In the genomic region with DNA sequence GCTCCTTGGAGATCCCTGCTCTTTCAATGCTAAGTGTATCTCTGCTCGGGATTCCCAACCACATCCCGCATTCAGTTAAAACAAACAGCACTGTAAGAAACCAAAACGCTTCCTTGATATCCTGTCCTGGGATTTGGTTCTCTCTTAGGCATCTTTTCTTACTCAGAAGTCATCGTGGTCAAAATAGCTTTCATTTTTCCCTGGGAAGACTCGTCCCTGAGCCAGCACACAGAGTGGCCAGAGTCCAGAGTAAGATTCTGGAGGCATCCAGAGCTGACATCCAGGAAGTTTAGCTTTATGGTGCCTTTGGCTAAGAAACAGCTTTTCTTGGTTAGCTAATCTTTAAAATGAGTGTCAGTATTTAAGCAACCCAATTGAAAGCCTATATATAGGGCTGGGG, we compare ENCODE assay signal across 26 mouse cellular contexts. TPM values are rescaled to one million over a fixed set of nuclear protein-coding genes. Genes with fewer than 3 reads are reported as not detected.
A peak's percentile ranks its signal among the peaks of the same experiment; 100 is the strongest.
DNase-seq lines count a peak whose midpoint lies in the region; ATAC-seq and TF ChIP-seq lines count a peak whose summit lies in the region.
"Had no signal": no experiment of that assay in that cellular context is flagged by ENCODE, and none has a peak within 500 bp of the region (broad histone marks: within the 10 kb centered on the region; RNA-seq: fewer than 3 reads in every experiment).

No protein-coding gene starts in this region.

- intact Hi-C loops in heart, postnatal 14 days (cut with DNase I) = no loop called here

- no peak overlapping the region for H3K4me3 ChIP-seq in lung, embryonic 14.5 days (ENCODE audit: low read depth, low read length)
- no peak overlapping the region for H3K4me3 ChIP-seq in midbrain, embryonic 16.5 days (ENCODE audit: low read depth, low read length)
- H3K4me3 ChIP-seq in midbrain, embryonic 11.5 days (ENCODE audit: low read depth, low read length) = no peak overlapping the region
- H3K4me3 ChIP-seq: embryonic facial prominence, embryonic 13.5 days; forebrain, embryonic 13.5 days; hindbrain, embryonic 15.5 days had no signal

- no peak for ATAC-seq in lung, embryonic 14.5 days (ENCODE audit: insufficient read depth)
- no peak for ATAC-seq in midbrain, embryonic 16.5 days
- no peak for ATAC-seq in midbrain, embryonic 11.5 days (ENCODE audit: low FRiP score)
- ATAC-seq: forebrain, embryonic 13.5 days had no signal

- peak; percentile 51 for DNase-seq in heart, adult 11 months
- no peak for DNase-seq in heart, postnatal 14 days
- peak; percentile 36 for DNase-seq in lung, embryonic 14.5 days
- DNase-seq in lung, postnatal 25 days (ENCODE audit: low spot score) = no peak
- DNase-seq in midbrain, embryonic 11.5 days (ENCODE audit: low spot score, missing footprints) = no peak
- no peak for DNase-seq in layer of hippocampus, adult 9-10 months (ENCODE audit: low spot score)
- DNase-seq: adrenal gland, postnatal 10 days; cerebellum, adult 11 months; cerebellum, adult 8-10 months; cerebellum, postnatal 25 days; gastrocnemius, postnatal 36 days; heart, postnatal 36 days had no signal

- 44% methylated on average over 5 of the region's 5 CpGs for WGBS in lung, embryonic 14.5 days
- 67% methylated on average over 5 of the region's 5 CpGs for WGBS in midbrain, embryonic 16.5 days
- WGBS in midbrain, embryonic 11.5 days = 78% methylated on average over 5 of the region's 5 CpGs

- 0 out of 2 replicates have a peak overlapping the region, but pooled peaks have one; percentile 6 for H3K27ac ChIP-seq in lung, embryonic 14.5 days (ENCODE audit: low read depth)
- H3K27ac ChIP-seq in midbrain, embryonic 16.5 days (ENCODE audit: low read length) = 0 out of 2 replicates have a peak overlapping the region, but pooled peaks have one; percentile 14
- no peak overlapping the region for H3K27ac ChIP-seq in midbrain, embryonic 11.5 days (ENCODE audit: low read depth, low read length)
- H3K27ac ChIP-seq: embryonic facial prominence, embryonic 13.5 days; forebrain, embryonic 13.5 days; hindbrain, embryonic 15.5 days had no signal

- H3K4me2 ChIP-seq in lung, embryonic 14.5 days = no peak overlapping the region
- H3K4me2 ChIP-seq in midbrain, embryonic 16.5 days (ENCODE audit: low read length) = no peak overlapping the region
- no peak overlapping the region for H3K4me2 ChIP-seq in midbrain, embryonic 11.5 days
- H3K4me2 ChIP-seq: embryonic facial prominence, embryonic 13.5 days; forebrain, embryonic 13.5 days; heart, embryonic 11.5 days; hindbrain, embryonic 15.5 days had no signal

- H3K9me3 ChIP-seq in lung, embryonic 14.5 days (ENCODE audit: low read depth, low read length) = no peaks in the 10 kb centered on the region
- no peaks in the 10 kb centered on the region for H3K9me3 ChIP-seq in midbrain, embryonic 16.5 days (replicated peaks; ENCODE audit: control insufficient read depth, low read length, poor library complexity, severe bottlenecking)
- no peaks in the 10 kb centered on the region for H3K9me3 ChIP-seq in midbrain, embryonic 11.5 days (ENCODE audit: control insufficient read depth, low read length)
- H3K9me3 ChIP-seq: embryonic facial prominence, embryonic 13.5 days; forebrain, embryonic 13.5 days; hindbrain, embryonic 15.5 days had no signal

- no peaks in the 10 kb centered on the region for H3K36me3 ChIP-seq in lung, embryonic 14.5 days (ENCODE audit: insufficient read depth)
- H3K36me3 ChIP-seq in midbrain, embryonic 16.5 days (ENCODE audit: control insufficient read depth, insufficient read depth, low read length) = no peaks in the 10 kb centered on the region
- no peaks in the 10 kb centered on the region for H3K36me3 ChIP-seq in midbrain, embryonic 11.5 days (ENCODE audit: control insufficient read depth, insufficient read depth, low read length)
- H3K36me3 ChIP-seq: embryonic facial prominence, embryonic 13.5 days; hindbrain, embryonic 15.5 days had no signal

- H3K9ac ChIP-seq in lung, embryonic 14.5 days = no peak overlapping the region
- H3K9ac ChIP-seq in midbrain, embryonic 16.5 days (ENCODE audit: low read depth, low read length) = no peak overlapping the region
- no peak overlapping the region for H3K9ac ChIP-seq in midbrain, embryonic 11.5 days (ENCODE audit: low read length)
- H3K9ac ChIP-seq: embryonic facial prominence, embryonic 13.5 days; forebrain, embryonic 13.5 days; forebrain, postnatal 0 days; hindbrain, embryonic 15.5 days had no signal

- H3K4me1 ChIP-seq in lung, embryonic 14.5 days (ENCODE audit: insufficient read depth) = no peaks in the 10 kb centered on the region; the same call in 1 of the 2 replicates
- H3K4me1 ChIP-seq in midbrain, embryonic 16.5 days (ENCODE audit: control insufficient read depth, insufficient read depth, low read length) = no peaks in the 10 kb centered on the region
- H3K4me1 ChIP-seq in midbrain, embryonic 11.5 days (ENCODE audit: control insufficient read depth, insufficient read depth, low read length) = no peaks in the 10 kb centered on the region
- H3K4me1 ChIP-seq: embryonic facial prominence, embryonic 13.5 days; hindbrain, embryonic 15.5 days had no signal

- TF ChIP-seq CTCF in lung, embryonic 14.5 days (IDR thresholded peaks at IDR 0.05; ENCODE audit: low read depth) = no peak

- H3K27me3 ChIP-seq in lung, embryonic 14.5 days (ENCODE audit: insufficient read depth, low read length) = no peaks in the 10 kb centered on the region
- H3K27me3 ChIP-seq in midbrain, embryonic 16.5 days (ENCODE audit: control insufficient read depth, insufficient read depth, low read depth, low read length) = no peaks in the 10 kb centered on the region
- H3K27me3 ChIP-seq in midbrain, embryonic 11.5 days (ENCODE audit: control insufficient read depth, insufficient read depth, low read length) = no peaks in the 10 kb centered on the region
- H3K27me3 ChIP-seq: embryonic facial prominence, embryonic 13.5 days; forebrain, embryonic 13.5 days; hindbrain, embryonic 15.5 days had no signal

RNA-seq across cellular contexts. Expression of gene Scgn, which starts 18.7 kb away (rescaled TPM):
- total RNA-seq in heart, postnatal 14 days (2021) = not detected
- polyA plus RNA-seq in lung, embryonic 14.5 days (2014; fragmentation: Nextera tagmentation; extraction: Ambion mirVana) = not detected in 2 replicates
- polyA plus RNA-seq in midbrain, embryonic 16.5 days (2015; fragmentation: Nextera tagmentation; extraction: Ambion mirVana) = 1.3 and 2.6 TPM in 2 replicates
- polyA plus RNA-seq in midbrain, embryonic 11.5 days (2014; fragmentation: Nextera tagmentation; extraction: Ambion mirVana) = 0.56 TPM in 1 of 2 replicates, not detected in the other
- total RNA-seq: ES-E14; gastrocnemius, adult 8-10 months; gastrocnemius, postnatal 36 days; heart, adult 18-20 months; heart, postnatal 36 days had no signal
- polyA plus RNA-seq: embryonic facial prominence, embryonic 13.5 days; heart, embryonic 11.5 days; heart, embryonic 16.5 days had no signal

RNA-seq across cellular contexts. Expression of gene Hist1h2aa, which starts 38.0 kb away (rescaled TPM):
- not detected for total RNA-seq in heart, postnatal 14 days (2021)
- not detected in 2 replicates for polyA plus RNA-seq in lung, embryonic 14.5 days (2014; fragmentation: Nextera tagmentation; extraction: Ambion mirVana)
- polyA plus RNA-seq in midbrain, embryonic 16.5 days (2015; fragmentation: Nextera tagmentation; extraction: Ambion mirVana) = not detected in 2 replicates
- not detected in 2 replicates for polyA plus RNA-seq in midbrain, embryonic 11.5 days (2014; fragmentation: Nextera tagmentation; extraction: Ambion mirVana)
- total RNA-seq: adrenal gland, postnatal 10 days; adrenal gland, postnatal 4 days; forebrain, postnatal 0 days; gastrocnemius, adult 8-10 months; gastrocnemius, postnatal 36 days; heart, adult 18-20 months; heart, postnatal 36 days had no signal
- polyA plus RNA-seq: brain, embryonic 14.5 days; cortical plate, adult 2 months; embryonic facial prominence, embryonic 13.5 days; forebrain, embryonic 13.5 days; forebrain, postnatal 0 days; heart, embryonic 11.5 days; heart, embryonic 16.5 days; hindbrain, embryonic 11.5 days; hindbrain, embryonic 15.5 days had no signal

RNA-seq across cellular contexts. Expression of gene Hist1h2ba, which starts 38.3 kb away (rescaled TPM):
- not detected for total RNA-seq in heart, postnatal 14 days (2021)
- polyA plus RNA-seq in lung, embryonic 14.5 days (2014; fragmentation: Nextera tagmentation; extraction: Ambion mirVana) = not detected in 2 replicates
- not detected in 2 replicates for polyA plus RNA-seq in midbrain, embryonic 16.5 days (2015; fragmentation: Nextera tagmentation; extraction: Ambion mirVana)
- not detected in 2 replicates for polyA plus RNA-seq in midbrain, embryonic 11.5 days (2014; fragmentation: Nextera tagmentation; extraction: Ambion mirVana)
- total RNA-seq: adrenal gland, postnatal 10 days; adrenal gland, postnatal 4 days; forebrain, postnatal 0 days; gastrocnemius, adult 8-10 months; gastrocnemius, postnatal 36 days; heart, adult 18-20 months; heart, postnatal 36 days had no signal
- polyA plus RNA-seq: brain, embryonic 14.5 days; cortical plate, adult 2 months; embryonic facial prominence, embryonic 13.5 days; forebrain, embryonic 13.5 days; forebrain, postnatal 0 days; heart, embryonic 11.5 days; heart, embryonic 16.5 days; hindbrain, embryonic 11.5 days; hindbrain, embryonic 15.5 days had no signal

RNA-seq across cellular contexts. Expression of gene Slc17a4, which starts 57.5 kb away (rescaled TPM):
- total RNA-seq in heart, postnatal 14 days (2021) = not detected
- not detected in 2 replicates for polyA plus RNA-seq in lung, embryonic 14.5 days (2014; fragmentation: Nextera tagmentation; extraction: Ambion mirVana)
- polyA plus RNA-seq in midbrain, embryonic 16.5 days (2015; fragmentation: Nextera tagmentation; extraction: Ambion mirVana) = not detected in 2 replicates
- polyA plus RNA-seq in midbrain, embryonic 11.5 days (2014; fragmentation: Nextera tagmentation; extraction: Ambion mirVana) = not detected in 2 replicates
- total RNA-seq: ES-E14; forebrain, postnatal 0 days; gastrocnemius, adult 8-10 months; gastrocnemius, postnatal 36 days; heart, adult 18-20 months; heart, postnatal 36 days had no signal
- polyA plus RNA-seq: brain, embryonic 14.5 days; cortical plate, adult 2 months; embryonic facial prominence, embryonic 13.5 days; forebrain, embryonic 13.5 days; forebrain, postnatal 0 days; heart, embryonic 11.5 days; hindbrain, embryonic 11.5 days; hindbrain, embryonic 15.5 days had no signal

Comparison
In these comparisons a context has a peak if more than half of its experiments do, and no peak if none do; other contexts are left out.
1. DNase-seq: peak in heart, adult 11 months (single experiment) and lung, embryonic 14.5 days (single experiment); none in heart, postnatal 14 days (0 of 2), lung, postnatal 25 days (single experiment), midbrain, embryonic 11.5 days (single experiment) and layer of hippocampus, adult 9-10 months (single experiment).